Mouse (Mus musculus): ENCODE measurements around the gene Bglap2.
"Not testable (repeated sequence)": the region's sequence is repeated elsewhere in the genome, so short reads cannot be mapped to it uniquely, and the experiment has no call there.

Bglap2 gene

DNA sequence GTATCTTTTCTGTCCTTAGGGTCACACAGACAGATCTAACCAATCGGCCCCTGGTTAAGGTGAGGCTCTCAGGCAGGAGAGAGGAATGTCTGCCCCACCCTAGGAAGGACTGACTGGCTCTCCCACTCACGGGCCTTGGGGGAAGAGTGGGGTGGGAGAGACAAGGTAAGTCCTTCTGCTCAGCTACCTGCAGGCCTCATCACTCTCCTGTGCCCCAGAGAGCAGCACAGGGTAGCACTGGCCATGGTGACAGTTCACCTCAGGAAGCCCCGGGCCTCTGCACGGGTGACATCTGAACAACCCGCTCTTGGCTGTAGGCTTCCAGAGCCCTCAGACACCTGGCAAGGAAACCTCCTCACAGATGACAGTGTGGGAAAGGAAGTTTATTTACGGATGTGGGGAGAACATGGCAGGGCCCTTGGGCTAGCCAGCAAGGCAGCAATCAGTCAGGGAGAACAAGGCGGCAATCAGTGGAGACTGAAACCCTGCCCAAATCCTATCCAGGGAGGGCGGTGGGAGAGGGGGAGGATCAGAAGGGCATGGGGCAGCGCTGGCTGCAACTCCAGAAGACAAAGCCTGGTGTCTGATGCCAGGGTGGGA, 15.4 kb upstream of the Bglap2 start:
- DNase-seq (ENCODE audit: low spot score), result no peak

DNA sequence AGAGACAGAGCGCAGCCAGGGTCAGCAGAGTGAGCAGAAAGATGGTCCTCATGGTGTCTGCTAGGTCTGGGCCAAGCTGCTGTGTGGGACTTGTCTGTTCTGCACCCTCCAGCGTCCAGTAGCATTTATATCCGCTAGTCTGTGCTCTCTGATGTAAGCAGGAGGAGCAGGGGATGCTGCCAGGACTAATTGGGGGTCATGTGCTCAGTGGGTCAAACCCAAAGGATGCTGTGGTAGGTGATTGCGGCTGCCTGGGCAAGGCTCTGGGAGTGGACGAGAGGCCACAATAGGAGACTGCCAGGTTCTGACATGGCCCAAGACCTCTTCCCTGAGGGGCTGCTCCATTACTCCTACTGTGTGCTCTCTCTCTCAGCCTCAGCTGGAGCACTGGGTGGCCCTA, 5.9 kb upstream of the Bglap2 start, which contains the start of gene Bglap:
Bglap (minus strand) TSS at position 101 of the 400 bp plus-strand sequence.
- DNase-seq (ENCODE audit: low spot score), result no peak

DNA sequence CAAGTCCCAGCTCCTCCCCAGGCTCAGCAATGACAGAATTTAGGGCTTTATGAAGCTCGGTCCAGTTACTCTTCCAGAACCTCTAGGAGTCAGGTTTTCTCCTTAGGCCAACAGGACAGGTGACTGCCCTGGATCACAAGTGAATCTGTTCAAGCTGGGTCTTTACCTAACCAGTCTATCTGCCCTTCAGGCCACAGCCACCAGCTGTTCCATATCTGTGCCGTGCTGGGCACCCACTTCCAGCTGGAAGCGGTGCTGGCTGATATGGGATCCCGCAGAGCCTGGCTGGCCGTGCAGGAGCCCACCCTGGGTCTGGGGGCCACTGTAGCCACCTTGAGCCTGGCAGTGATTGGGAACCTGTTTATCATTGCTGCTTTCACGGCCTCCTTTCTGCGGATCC, 3.9 kb upstream of the Bglap2 start:
- not testable (repeated sequence) for DNase-seq (ENCODE audit: low spot score)

DNA sequence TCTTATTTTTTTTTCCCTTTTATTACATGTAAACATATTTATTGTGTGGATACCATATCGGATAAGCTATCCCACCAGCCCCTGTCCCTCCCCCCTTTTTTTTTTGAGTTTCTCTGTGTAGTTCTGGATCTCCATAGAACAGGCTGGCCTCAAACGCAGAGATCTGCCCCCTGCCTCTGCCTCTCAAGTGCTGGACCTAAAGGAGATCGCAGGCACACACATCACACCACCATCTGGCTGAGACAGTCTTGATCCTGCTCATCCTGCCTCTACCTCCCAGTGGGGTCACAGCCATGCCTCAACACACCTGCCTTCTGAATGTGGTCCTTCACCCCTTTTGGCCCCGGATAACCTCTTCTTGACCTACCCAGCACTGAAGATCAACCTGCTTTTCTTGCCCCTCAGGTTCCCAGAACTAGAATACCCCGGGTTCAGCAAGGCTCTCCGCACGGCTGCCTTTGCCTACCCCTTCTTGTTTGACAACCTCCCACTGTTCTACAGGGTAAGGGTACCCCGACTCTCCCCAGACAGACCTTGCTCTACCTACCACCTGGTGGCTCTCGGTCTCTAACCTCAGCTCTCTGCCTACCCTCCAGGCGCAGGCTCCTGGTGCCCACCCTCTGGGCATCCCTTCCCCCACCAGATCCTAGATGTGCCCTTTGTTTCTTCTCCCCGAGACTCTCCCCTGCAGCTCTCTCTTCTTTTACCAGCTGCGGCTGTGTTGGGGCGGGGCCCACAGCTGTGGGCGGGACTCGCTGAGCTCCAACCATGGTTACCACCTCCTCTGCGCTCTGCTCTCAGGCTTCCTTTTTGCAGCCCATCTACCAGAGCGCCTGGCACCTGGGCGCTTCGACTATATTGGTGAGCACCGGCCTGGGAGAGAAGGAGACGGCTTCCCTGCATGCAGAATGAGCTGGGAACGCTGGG, 3.2 kb upstream of the Bglap2 start:
- DNase-seq (ENCODE audit: low spot score), result not testable (repeated sequence)

DNA sequence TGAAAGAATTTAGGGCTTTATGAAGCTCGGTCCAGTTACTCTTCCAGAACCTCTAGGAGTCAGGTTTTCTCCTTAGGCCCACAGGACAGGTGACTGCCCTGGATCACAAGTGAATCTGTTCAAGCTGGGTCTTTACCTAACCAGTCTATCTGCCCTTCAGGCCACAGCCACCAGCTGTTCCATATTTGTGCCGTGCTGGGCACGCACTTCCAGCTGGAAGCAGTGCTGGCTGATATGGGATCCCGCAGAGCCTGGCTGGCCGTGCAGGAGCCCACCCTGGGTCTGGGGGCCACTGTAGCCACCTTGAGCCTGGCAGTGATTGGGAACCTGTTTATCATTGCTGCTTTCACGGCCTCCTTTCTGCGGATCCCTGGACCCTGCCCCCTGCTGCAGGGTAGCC, 1.9 kb downstream of the Bglap2 start:
- DNase-seq (ENCODE audit: low spot score), result not testable (repeated sequence)

DNA sequence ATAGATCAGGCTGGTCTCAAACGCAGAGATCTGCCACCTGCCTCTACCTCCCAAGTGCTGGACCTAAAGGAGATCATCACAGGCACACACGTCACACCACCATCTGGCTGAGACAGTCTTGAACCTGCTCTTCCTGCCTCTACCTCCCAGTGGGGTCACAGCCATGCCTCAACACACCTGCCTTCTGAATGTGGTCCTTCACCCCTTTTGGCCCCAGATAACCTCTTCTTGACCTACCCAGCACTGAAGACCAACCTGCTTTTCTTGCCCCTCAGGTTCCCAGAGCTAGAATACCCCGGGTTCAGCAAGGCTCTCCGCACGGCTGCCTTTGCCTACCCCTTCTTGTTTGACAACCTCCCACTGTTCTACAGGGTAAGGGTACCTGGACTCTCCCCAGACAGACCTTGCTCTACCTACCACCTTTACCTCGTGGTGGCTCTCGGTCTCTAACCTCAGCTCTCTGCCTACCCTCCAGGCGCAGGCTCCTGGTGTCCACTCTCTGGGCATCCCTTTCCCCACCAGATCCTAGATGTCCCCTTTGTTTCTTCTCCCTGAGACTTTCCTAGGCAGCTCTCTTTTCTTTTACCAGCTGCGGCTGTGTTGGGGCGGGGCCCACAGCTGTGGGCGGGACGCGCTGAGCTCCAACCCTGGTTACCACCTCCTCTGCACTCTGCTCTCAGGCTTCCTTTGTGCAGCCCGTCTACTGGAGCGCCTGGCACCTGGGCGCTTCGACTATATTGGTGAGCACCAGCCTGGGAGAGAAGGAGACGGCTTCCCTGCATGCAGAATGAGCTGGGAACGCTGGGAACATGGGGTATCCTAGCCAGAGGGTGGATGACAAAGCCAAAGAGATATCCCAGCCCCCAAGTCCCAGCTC, 2.5 kb downstream of the Bglap2 start:
- DNase-seq (ENCODE audit: low spot score), result not testable (repeated sequence)

DNA sequence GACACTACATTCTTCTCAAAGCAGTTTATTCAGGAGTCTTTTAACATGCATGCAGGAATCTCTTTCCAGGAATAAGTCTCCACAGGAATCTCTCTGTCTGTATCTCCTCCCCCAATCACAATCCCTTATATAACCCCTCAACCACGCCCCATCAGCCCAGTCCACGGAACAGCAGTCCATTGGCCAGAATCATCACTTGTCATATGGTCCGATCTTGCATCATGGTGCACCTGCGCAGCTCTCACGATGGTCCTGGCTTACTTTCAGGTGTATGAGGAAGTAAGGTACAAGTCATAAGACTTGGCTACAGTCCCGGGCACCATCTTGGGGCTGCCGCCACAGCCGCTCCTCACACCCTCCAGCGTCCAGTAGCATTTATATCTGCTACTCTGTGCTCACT, 5.9 kb downstream of the Bglap2 start, which contains the start of gene Bglap3:
Bglap3 (minus strand) TSS at position 101 of the 400 bp plus-strand sequence.
- not testable (repeated sequence) for DNase-seq (ENCODE audit: low spot score)

DNA sequence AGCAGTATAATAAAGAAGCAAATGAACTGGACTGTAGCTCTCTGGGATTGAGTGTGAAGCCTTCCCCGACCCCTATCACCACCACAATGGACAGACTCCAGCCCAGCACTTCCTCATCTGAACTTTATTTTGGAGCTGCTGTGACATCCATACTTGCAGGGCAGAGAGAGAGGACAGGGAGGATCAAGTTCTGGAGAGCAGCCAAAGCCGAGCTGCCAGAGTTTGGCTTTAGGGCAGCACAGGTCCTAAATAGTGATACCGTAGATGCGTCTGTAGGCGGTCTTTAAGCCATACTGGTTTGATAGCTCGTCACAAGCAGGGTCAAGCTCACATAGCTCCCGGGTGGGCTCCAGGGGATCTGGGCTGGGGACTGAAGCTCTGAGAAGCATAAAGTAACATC, 10.0 kb downstream of the Bglap2 start:
- DNase-seq (ENCODE audit: low spot score), result not testable (repeated sequence)

DNA sequence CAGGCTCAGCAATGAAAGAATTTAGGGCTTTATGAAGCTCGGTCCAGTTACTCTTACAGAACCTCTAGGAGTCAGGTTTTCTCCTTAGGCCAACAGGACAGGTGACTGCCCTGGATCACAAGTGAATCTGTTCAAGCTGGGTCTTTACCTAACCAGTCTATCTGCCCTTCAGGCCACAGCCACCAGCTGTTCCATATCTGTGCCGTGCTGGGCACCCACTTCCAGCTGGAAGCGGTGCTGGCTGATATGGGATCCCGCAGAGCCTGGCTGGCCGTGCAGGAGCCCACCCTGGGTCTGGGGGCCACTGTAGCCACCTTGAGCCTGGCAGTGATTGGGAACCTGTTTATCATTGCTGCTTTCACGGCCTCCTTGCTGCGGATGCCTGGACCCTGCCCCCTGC, 11.0 kb downstream of the Bglap2 start:
- DNase-seq (ENCODE audit: low spot score), result not testable (repeated sequence)

DNA sequence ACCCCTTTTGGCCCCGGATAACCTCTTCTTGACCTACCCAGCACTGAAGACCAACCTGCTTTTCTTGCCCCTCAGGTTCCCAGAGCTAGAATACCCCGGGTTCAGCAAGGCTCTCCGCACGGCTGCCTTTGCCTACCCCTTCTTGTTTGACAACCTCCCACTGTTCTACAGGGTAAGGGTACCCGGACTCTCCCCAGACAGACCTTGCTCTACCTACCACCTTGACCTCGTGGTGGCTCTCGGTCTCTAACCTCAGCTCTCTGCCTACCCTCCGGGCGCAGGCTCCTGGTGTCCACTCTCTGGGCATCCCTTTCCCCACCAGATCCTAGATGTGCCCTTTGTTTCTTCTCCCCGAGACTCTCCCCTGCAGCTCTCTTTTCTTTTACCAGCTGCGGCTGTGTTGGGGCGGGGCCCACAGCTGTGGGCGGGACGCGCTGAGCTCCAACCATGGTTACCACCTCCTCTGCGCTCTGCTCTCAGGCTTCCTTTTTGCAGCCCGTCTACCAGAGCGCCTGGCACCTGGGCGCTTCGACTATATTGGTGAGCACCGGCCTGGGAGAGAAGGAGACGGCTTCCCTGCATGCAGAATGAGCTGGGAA, 11.6 kb downstream of the Bglap2 start:
- not testable (repeated sequence) for DNase-seq (ENCODE audit: low spot score)

DNA sequence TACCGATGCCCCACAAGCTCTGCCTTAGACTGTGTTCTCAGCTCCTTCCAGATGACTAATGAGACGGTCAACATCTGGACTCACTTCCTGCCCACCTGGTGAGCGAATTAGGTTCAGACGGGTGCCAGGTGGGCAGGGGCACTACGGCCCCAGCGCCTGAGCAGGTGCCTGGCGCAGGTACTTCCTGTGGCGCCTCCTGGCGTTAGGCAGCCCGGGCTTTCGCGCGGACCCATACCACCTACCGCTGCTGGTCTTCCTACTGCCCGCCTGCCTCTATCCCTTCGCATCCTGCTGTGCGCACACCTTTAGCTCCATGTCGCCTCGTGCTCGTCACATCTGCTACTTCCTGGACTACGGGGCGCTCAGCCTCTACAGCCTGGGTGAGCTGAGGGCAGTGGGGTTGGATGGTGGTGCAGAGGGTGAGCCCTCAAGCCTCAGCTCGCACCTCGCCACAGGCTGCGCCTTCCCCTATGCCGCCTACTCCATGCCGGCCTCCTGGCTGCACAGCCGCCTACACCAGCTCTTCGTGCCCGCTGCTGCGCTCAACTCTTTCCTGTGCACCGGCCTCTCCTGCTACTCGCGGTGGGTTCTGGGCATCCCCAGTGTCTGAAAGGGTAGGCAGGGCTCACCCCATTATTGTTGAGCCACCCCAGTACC, 12.7 kb downstream of the Bglap2 start:
- no peak for DNase-seq (ENCODE audit: low spot score)

DNA sequence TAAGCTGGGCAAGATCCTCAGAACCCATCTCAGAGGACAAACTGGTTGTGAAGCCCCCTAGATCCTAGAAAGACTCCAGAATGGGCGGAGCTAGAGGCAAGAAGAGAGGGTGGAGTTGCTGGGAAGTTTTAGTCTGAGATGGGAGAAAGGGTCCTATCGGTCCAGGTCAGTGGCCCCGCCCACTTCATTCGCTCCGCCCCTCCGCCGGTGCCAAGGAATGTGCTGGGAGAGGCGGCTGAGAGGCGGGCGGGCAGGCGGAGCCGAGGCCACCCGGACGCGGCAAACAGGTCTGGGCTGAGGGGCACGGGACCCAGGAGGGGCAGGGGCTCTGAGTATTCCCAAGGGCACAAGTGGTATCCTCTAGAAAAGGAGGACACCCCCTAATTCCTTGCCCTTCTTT, 14.2 kb downstream of the Bglap2 start, which contains the start of gene Paqr6:
Paqr6 (plus strand) TSS at position 248 of the 400 bp plus-strand sequence.
- no peak for DNase-seq (ENCODE audit: low spot score)

DNA sequence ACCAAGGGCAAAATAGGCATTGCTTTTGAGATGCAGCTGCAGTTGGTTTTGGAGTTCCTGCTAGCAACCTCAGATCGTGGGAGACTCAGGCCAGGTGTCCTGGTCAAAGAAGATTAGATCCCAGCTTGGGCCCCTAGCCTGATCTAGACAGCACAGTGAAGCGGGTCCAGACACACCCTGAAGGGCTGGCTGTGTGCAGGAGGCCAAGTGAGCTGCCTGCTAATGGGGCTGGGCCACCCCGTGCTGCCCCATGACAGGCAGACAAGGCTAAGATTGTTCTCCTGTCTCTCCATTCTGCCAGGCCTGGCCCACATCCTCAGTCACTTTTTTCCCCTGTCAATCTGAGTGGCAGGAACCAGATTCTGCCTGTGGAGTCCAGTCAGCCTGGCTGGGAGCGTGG, 14.8 kb downstream of the Bglap2 start:
- no peak for DNase-seq (ENCODE audit: low spot score)

DNA sequence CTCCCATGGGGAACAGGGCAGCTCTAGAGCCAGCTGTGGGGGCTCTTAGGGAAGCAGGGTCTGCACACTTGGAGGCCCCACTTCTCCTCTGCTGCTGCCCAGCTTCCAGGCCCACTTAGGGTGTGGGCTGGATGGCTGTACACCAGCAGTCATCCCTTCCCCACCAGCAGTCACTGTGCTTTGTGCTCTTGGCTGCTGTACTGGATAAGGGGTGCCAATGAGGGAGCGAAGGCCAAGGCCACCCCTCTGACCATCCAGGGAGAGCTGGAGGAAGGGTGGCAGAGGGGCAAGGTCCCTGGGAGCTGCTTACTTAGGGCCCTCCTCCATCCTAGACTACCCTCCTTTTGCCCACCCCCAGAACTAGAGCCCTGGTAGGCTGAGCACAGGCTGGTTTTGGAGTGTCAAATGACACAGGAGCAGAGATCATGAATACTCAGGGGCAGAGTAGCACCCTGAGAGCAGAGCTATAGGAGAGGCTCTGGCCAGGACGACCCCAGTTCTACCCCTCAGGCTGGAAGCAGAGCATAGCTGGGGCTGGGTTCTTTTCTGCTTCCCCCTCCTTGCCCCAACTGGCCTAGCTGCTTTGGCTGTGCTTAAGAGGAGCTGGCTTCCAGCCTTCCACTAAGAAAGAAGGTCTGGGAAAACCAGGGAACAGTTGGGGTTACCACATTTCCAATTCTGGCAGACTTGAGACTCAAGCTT, 16.7 kb downstream of the Bglap2 start:
- DNase-seq (ENCODE audit: low spot score), result no peak

DNA sequence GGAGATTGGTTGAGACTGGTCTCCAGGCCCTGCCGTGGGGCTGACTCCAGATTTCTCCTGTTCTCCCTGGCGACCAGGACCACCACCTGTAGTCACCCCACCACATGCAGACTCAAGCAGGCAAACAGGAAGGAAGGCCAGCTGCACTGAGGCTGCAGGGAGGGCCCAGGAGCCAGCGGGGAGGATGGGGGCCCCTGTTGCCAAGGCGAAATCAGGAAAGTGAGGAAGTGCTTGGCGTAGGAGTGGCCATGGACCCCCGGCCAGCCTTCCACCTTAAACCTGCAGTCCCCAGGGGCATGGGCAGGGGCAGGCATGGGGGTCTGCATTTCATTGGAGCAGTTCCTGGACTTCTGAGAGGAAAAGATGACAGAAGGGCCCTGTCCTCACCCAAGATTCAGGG, 17.4 kb downstream of the Bglap2 start:
- DNase-seq (ENCODE audit: low spot score), result no peak

DNA sequence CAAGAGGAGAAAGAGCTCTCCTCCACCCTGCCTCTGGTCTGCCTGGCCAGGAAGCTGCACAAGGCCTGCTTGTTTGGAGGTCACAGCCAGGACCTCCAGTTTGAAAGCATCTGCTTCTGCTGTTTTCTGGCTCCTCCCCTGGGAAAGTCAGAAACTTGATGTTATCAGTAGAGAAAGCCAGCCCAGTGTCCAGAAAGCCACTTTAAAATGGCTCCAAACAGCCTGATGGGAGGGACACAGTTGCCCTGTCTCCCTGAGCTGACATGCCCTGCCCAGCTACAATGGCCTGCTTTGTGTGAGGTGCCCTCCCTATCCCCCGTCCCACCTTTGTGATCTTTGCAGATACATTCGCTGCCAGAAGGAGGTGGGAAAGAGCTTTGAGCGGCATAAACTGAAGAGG, 18.5 kb downstream of the Bglap2 start:
- DNase-seq (ENCODE audit: low spot score), result no peak

DNA sequence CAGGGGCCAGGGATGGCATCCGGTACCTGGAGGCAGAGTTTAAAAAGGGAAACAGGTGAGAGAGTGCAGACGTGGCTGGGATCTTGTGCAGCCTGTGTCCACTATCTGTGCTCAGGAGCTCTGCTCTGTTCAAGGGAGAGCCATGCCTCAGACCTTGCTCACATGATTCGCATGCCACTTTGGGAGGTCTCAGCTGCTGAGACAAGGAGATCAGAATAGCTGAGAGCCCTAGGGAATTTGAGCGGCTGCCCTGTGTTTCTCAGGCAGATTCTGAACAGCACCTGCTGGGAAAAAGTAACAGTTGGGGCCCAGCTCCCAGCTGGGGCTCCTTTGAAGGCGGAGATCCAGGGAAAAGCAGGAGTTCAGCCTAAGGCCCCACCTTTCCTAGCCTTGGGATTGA, 18.9 kb downstream of the Bglap2 start:
- no peak for DNase-seq (ENCODE audit: low spot score)

DNA sequence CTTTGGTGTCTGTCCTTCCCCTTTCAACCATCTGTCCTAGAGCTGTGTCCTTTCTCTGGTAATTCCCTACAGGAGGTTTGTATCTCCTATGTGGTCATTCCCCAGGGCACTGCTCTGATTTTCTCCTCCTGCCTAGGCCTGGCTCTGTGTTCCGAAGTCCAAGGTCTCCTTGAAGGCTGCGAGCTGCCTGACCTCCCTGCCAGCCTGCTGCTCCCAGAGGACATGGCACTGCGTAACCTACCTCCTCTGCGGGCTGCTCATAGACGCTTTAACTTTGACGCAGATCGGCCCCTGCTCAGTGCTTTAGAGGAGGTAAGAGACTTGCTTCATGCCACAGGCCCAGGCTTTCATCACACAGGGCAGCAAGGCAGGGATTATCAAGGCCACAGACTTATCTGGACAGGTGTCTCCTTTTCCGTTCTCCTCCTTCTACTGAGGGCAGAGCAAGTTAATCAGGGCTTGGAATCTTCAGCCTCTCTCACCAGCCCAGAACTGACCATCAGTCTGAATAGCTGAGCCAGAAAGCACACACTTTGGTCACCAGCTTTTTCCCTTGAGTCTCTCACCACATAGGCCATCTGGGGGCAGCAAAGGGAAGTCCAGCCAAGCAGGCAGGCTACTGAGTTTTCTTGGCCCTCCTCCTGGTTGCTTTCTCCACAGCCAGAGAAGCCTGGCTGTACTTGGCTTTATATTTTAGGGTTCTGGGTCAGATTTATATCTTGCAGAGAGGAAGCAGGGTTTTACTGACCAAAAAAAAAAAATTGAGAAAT, 23.9 kb downstream of the Bglap2 start:
- peak; percentile 84 for DNase-seq (ENCODE audit: low spot score)

DNA sequence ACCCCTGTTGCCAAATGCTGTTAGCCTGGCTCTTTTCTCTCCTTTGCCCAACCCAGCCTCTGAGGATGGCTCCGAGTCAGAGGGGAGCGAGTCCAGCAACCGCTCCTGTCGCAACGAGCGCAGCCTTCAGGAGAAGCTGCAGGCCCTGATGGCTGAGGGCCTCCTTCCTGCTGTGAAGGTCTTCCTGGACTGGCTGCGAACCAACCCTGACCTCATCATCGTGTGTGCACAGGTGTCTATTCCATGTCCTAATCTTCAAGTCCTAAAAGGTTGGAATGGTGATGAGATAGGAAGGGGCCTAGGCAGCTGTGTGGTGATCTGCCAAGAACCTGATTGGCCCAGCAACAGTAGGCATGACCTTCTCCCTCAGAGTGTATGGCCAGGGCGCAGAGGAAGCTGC, 25.6 kb downstream of the Bglap2 start:
- no peak for DNase-seq (ENCODE audit: low spot score)

DNA sequence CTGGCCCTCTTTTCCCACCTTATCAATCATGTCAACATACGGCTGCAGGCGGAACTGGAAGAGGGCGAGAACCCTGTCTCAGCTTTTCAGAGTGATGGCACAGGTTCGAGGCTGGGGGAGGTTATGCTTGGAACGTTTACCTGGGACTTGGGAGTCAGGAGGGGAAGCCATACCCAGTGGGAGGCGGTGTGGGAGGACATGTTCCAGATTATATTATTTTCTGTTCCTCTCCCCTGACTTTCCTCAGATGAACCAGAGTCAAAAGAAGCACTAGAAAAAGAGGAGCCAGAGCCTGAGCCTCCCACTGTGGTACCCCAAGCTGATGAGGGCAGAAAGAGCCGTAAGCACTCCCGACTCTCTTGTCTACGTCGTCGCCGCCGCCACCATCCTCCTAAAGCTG, 27.8 kb downstream of the Bglap2 start:
- no peak for DNase-seq (ENCODE audit: low spot score)

Data from adipocyte (in vitro differentiated cells).